Mouse (Mus musculus): ENCODE measurements around the gene Eif2b3. TPM values are rescaled to one million over a fixed set of nuclear protein-coding genes. Genes with fewer than 3 reads are reported as not detected.
A peak's percentile ranks its signal among the peaks of the same experiment; 100 is the strongest.

The Eif2b3 gene
- polyA plus RNA-seq, 1 experiment from 2014 or later = 52.0 TPM

- Histone ChIP-seq H3K27me3 (ENCODE audit: control insufficient read depth, insufficient read depth, low read length) (peaks cover 14% of the 10 kb centered on the region), H3K9ac (replicated peaks; ENCODE audit: low read length) (no peak overlapping the region), H3K4me1 (ENCODE audit: control insufficient read depth, insufficient read depth, low read length) (peaks cover 11% of the 10 kb centered on the region; the same call in 1 of the 2 replicates), H3K4me3 (ENCODE audit: low read depth, low read length) (no peak overlapping the region), H3K4me2 (ENCODE audit: low read depth, low read length) (no peak overlapping the region), H3K27ac (replicated peaks; ENCODE audit: low read depth, low read length) (no peak overlapping the region), H3K36me3 (replicated peaks; ENCODE audit: control insufficient read depth, insufficient read depth, low read depth, low read length) (no peaks in the 10 kb centered on the region; the same call in 1 of the 2 replicates), H3K9me3 (replicated peaks; ENCODE audit: control insufficient read depth, low read length) (no peaks in the 10 kb centered on the region)
- DNase-seq (ENCODE audit: low spot score) = no peak
- WGBS = 60% methylated on average over 6 of the region's 6 CpGs
- no peak for ATAC-seq (replicated peaks; ENCODE audit: insufficient number of reproducible peaks, low FRiP score, low TSS enrichment, low read depth)
Observed at GRCm38 (mm10) chr4:117130790-117131189, 111.6 kb downstream of the Eif2b3 start.

- no peak overlapping the region for H3K27ac ChIP-seq (replicated peaks; ENCODE audit: low read depth, low read length)
- H3K4me2 ChIP-seq (ENCODE audit: low read depth, low read length) = peak overlapping the region; percentile 1; the same call in 1 of the 2 replicates
- no peak for DNase-seq (ENCODE audit: low spot score)
- peaks cover 14% of the 10 kb centered on the region for H3K27me3 ChIP-seq (ENCODE audit: control insufficient read depth, insufficient read depth, low read length)
- H3K4me3 ChIP-seq (ENCODE audit: low read depth, low read length) = no peak overlapping the region
- no peak overlapping the region for H3K9ac ChIP-seq (replicated peaks; ENCODE audit: low read length)
- no peaks in the 10 kb centered on the region; the same call in 1 of the 2 replicates for H3K36me3 ChIP-seq (replicated peaks; ENCODE audit: control insufficient read depth, insufficient read depth, low read depth, low read length)
- no peaks in the 10 kb centered on the region for H3K9me3 ChIP-seq (replicated peaks; ENCODE audit: control insufficient read depth, low read length)
- WGBS = 64% methylated on average over 6 of the region's 6 CpGs
- no peak for ATAC-seq (replicated peaks; ENCODE audit: insufficient number of reproducible peaks, low FRiP score, low TSS enrichment, low read depth)
- peaks cover 9% of the 10 kb centered on the region; the same call in 1 of the 2 replicates for H3K4me1 ChIP-seq (ENCODE audit: control insufficient read depth, insufficient read depth, low read length)
Observed at GRCm38 (mm10) chr4:117131198-117131597, 112.0 kb downstream of the Eif2b3 start.

- Histone ChIP-seq H3K27me3 (ENCODE audit: control insufficient read depth, insufficient read depth, low read length) (peaks cover 14% of the 10 kb centered on the region), H3K9ac (replicated peaks; ENCODE audit: low read length) (no peak overlapping the region; the same call in 1 of the 2 replicates), H3K4me2 (ENCODE audit: low read depth, low read length) (peak overlapping the region; percentile 99), H3K9me3 (replicated peaks; ENCODE audit: control insufficient read depth, low read length) (no peaks in the 10 kb centered on the region), H3K4me3 (ENCODE audit: low read depth, low read length) (peak overlapping the region; percentile 81), H3K4me1 (ENCODE audit: control insufficient read depth, insufficient read depth, low read length) (peaks cover 9% of the 10 kb centered on the region; the same call in 1 of the 2 replicates), H3K27ac (replicated peaks; ENCODE audit: low read depth, low read length) (no peak overlapping the region), H3K36me3 (replicated peaks; ENCODE audit: control insufficient read depth, insufficient read depth, low read depth, low read length) (no peaks in the 10 kb centered on the region; the same call in 1 of the 2 replicates)
- ATAC-seq (replicated peaks; ENCODE audit: insufficient number of reproducible peaks, low FRiP score, low TSS enrichment, low read depth) = peak; percentile 56
- DNase-seq (ENCODE audit: low spot score) = peak; percentile 52
- WGBS = 17% methylated on average over 7 of the region's 7 CpGs
Observed at GRCm38 (mm10) chr4:117131890-117132793, 112.9 kb downstream of the Eif2b3 start.

- ATAC-seq (replicated peaks; ENCODE audit: insufficient number of reproducible peaks, low FRiP score, low TSS enrichment, low read depth) (no peak), DNase-seq (ENCODE audit: low spot score) (no peak)
- no peaks in the 10 kb centered on the region; the same call in 1 of the 2 replicates for H3K36me3 ChIP-seq (replicated peaks; ENCODE audit: control insufficient read depth, insufficient read depth, low read depth, low read length)
- H3K27me3 ChIP-seq (ENCODE audit: control insufficient read depth, insufficient read depth, low read length) = peaks cover 14% of the 10 kb centered on the region
- peak overlapping the region; percentile 71 for H3K9ac ChIP-seq (replicated peaks; ENCODE audit: low read length)
- 9% methylated on average over 11 of the region's 11 CpGs for WGBS
- H3K4me2 ChIP-seq (ENCODE audit: low read depth, low read length) = peak overlapping the region; percentile 99
- no peaks in the 10 kb centered on the region for H3K9me3 ChIP-seq (replicated peaks; ENCODE audit: control insufficient read depth, low read length)
- H3K27ac ChIP-seq (replicated peaks; ENCODE audit: low read depth, low read length) = no peak overlapping the region
- peaks cover 9% of the 10 kb centered on the region; the same call in 1 of the 2 replicates for H3K4me1 ChIP-seq (ENCODE audit: control insufficient read depth, insufficient read depth, low read length)
- peak overlapping the region; percentile 81 for H3K4me3 ChIP-seq (ENCODE audit: low read depth, low read length)
Observed at GRCm38 (mm10) chr4:117132794-117133143, 113.6 kb downstream of the Eif2b3 start.

GRCm38 (mm10) chr4:117133366-117133796 is 114.2 kb downstream of the Eif2b3 start:
- DNase-seq (ENCODE audit: low spot score) = peak; percentile 30
- WGBS = under 1% methylated on average over 39 of the region's 42 CpGs

GRCm38 (mm10) chr4:117133817-117134600 is 114.8 kb downstream of the Eif2b3 start, which contains the start of gene Plk3:
Gene Plk3 (minus strand): TSS chr4:117133963.
- Histone ChIP-seq H3K4me2 (ENCODE audit: low read depth, low read length) (peak within 1 kb of the TSS; percentile 99), H3K36me3 (replicated peaks; ENCODE audit: control insufficient read depth, insufficient read depth, low read depth, low read length) (no peaks in the 10 kb centered on the region; the same call in 1 of the 2 replicates), H3K9me3 (replicated peaks; ENCODE audit: control insufficient read depth, low read length) (no peaks in the 10 kb centered on the region), H3K27me3 (ENCODE audit: control insufficient read depth, insufficient read depth, low read length) (peaks cover 14% of the 10 kb centered on the region), H3K9ac (replicated peaks; ENCODE audit: low read length) (peak within 1 kb of the TSS; percentile 71), H3K4me1 (ENCODE audit: control insufficient read depth, insufficient read depth, low read length) (peaks cover 9% of the 10 kb centered on the region; the same call in 1 of the 2 replicates), H3K27ac (replicated peaks; ENCODE audit: low read depth, low read length) (no peak within 1 kb of the TSS), H3K4me3 (ENCODE audit: low read depth, low read length) (peak within 1 kb of the TSS; percentile 81)
- peak; percentile 99 for DNase-seq (ENCODE audit: low spot score)
- 1% methylated on average over 40 of the region's 48 CpGs for WGBS
- peak; percentile 75 for ATAC-seq (replicated peaks; ENCODE audit: insufficient number of reproducible peaks, low FRiP score, low TSS enrichment, low read depth)

More at GRCm38 (mm10) chr4:117133366-117133796, 114.2 kb downstream of the Eif2b3 start:
- Histone ChIP-seq H3K9ac (replicated peaks; ENCODE audit: low read length) (peak overlapping the region; percentile 71), H3K27me3 (ENCODE audit: control insufficient read depth, insufficient read depth, low read length) (peaks cover 14% of the 10 kb centered on the region), H3K27ac (replicated peaks; ENCODE audit: low read depth, low read length) (no peak overlapping the region), H3K36me3 (replicated peaks; ENCODE audit: control insufficient read depth, insufficient read depth, low read depth, low read length) (no peaks in the 10 kb centered on the region; the same call in 1 of the 2 replicates), H3K9me3 (replicated peaks; ENCODE audit: control insufficient read depth, low read length) (no peaks in the 10 kb centered on the region), H3K4me3 (ENCODE audit: low read depth, low read length) (peak overlapping the region; percentile 81), H3K4me2 (ENCODE audit: low read depth, low read length) (peak overlapping the region; percentile 99), H3K4me1 (ENCODE audit: control insufficient read depth, insufficient read depth, low read length) (peaks cover 9% of the 10 kb centered on the region; the same call in 1 of the 2 replicates)
- ATAC-seq (replicated peaks; ENCODE audit: insufficient number of reproducible peaks, low FRiP score, low TSS enrichment, low read depth) = peak; percentile 20

GRCm38 (mm10) chr4:117134601-117134995 is 115.4 kb downstream of the Eif2b3 start:
- Histone ChIP-seq H3K9ac (replicated peaks; ENCODE audit: low read length) (no peak overlapping the region), H3K9me3 (replicated peaks; ENCODE audit: control insufficient read depth, low read length) (no peaks in the 10 kb centered on the region), H3K4me2 (ENCODE audit: low read depth, low read length) (no peak overlapping the region), H3K4me1 (ENCODE audit: control insufficient read depth, insufficient read depth, low read length) (peaks cover 9% of the 10 kb centered on the region; the same call in 1 of the 2 replicates), H3K4me3 (ENCODE audit: low read depth, low read length) (no peak overlapping the region), H3K27me3 (ENCODE audit: control insufficient read depth, insufficient read depth, low read length) (peaks cover 14% of the 10 kb centered on the region), H3K27ac (replicated peaks; ENCODE audit: low read depth, low read length) (no peak overlapping the region), H3K36me3 (replicated peaks; ENCODE audit: control insufficient read depth, insufficient read depth, low read depth, low read length) (no peaks in the 10 kb centered on the region)
- 31% methylated on average over 2 of the region's 2 CpGs for WGBS
- DNase-seq (ENCODE audit: low spot score) (no peak), ATAC-seq (replicated peaks; ENCODE audit: insufficient number of reproducible peaks, low FRiP score, low TSS enrichment, low read depth) (no peak)
